Mouse (Mus musculus) urinary bladder, postnatal 10 days (tissue): ENCODE results near the gene Ctsh.
"Not testable (repeated sequence)": the region's sequence is repeated elsewhere in the genome, so short reads cannot be mapped to it uniquely, and the experiment has no call there.

Experiments
- DNase-seq: peaks from one replicate; pipeline ENCODE4 v3.0.0; 2022; ENCODE audit warnings: low spot score

Ctsh gene

GRCm38 (mm10) chr9:90059828-90060573 is 6.0 kb downstream of the Ctsh start:
- no peak for DNase-seq

- no peak for DNase-seq
These were observed 6.6 kb downstream of the Ctsh start for GRCm38 (mm10) chr9:90060574-90060875.

- DNase-seq: not testable (repeated sequence)
These were observed 7.0 kb downstream of the Ctsh start for GRCm38 (mm10) chr9:90060932-90061331.

GRCm38 (mm10) chr9:90067341-90067740 is 13.4 kb downstream of the Ctsh start:
- DNase-seq: no peak

- DNase-seq: no peak
These were observed 14.8 kb downstream of the Ctsh start for GRCm38 (mm10) chr9:90068786-90069185.

GRCm38 (mm10) chr9:90069485-90069884 is 15.5 kb downstream of the Ctsh start:
- DNase-seq: no peak

GRCm38 (mm10) chr9:90070174-90070573 is 16.2 kb downstream of the Ctsh start:
- no peak for DNase-seq

GRCm38 (mm10) chr9:90075336-90075735 is 21.4 kb downstream of the Ctsh start:
- DNase-seq: no peak

- DNase-seq: no peak
These were observed 22.2 kb downstream of the Ctsh start for GRCm38 (mm10) chr9:90076131-90076530.

- peak; percentile 45 for DNase-seq
These were observed 23.0 kb downstream of the Ctsh start for GRCm38 (mm10) chr9:90076849-90077461.

GRCm38 (mm10) chr9:90081961-90082360 is 28.0 kb downstream of the Ctsh start:
- DNase-seq: not testable (repeated sequence)

- DNase-seq: no peak
These were observed 29.0 kb downstream of the Ctsh start for GRCm38 (mm10) chr9:90082992-90083391.

- no peak for DNase-seq
These were observed 30.2 kb downstream of the Ctsh start for GRCm38 (mm10) chr9:90084152-90084551.

GRCm38 (mm10) chr9:90084766-90085468 is 31.0 kb downstream of the Ctsh start:
- no peak for DNase-seq

GRCm38 (mm10) chr9:90087906-90088485 is 34.0 kb downstream of the Ctsh start:
- no peak for DNase-seq

- DNase-seq: no peak
These were observed 35.6 kb downstream of the Ctsh start for GRCm38 (mm10) chr9:90089339-90090104.

- no peak for DNase-seq
These were observed 45.0 kb downstream of the Ctsh start for GRCm38 (mm10) chr9:90098934-90099333.

- DNase-seq: no peak
These were observed 46.8 kb downstream of the Ctsh start for GRCm38 (mm10) chr9:90100760-90101159.

GRCm38 (mm10) chr9:90105462-90105861 is 51.5 kb downstream of the Ctsh start:
- no peak for DNase-seq

GRCm38 (mm10) chr9:90106915-90107314 is 53.0 kb downstream of the Ctsh start:
- no peak for DNase-seq

- DNase-seq: no peak
These were observed 54.3 kb downstream of the Ctsh start for GRCm38 (mm10) chr9:90108272-90108671.

GRCm38 (mm10) chr9:90109386-90109785 is 55.4 kb downstream of the Ctsh start:
- DNase-seq: no peak
